Mouse (Mus musculus) intestine, embryonic 14.5 days (tissue): ENCODE data around the gene Chchd10. TPM values are rescaled to one million over a fixed set of nuclear protein-coding genes. Genes with fewer than 3 reads are reported as not detected.
A peak's percentile ranks its signal among the peaks of the same experiment; 100 is the strongest.

Source experiments
- ATAC-seq: fragments of 200-750 bp; cut with Nextera tagmentation; replicated peaks from 2 replicates; pipeline ENCODE4 v1.8.0; 2017; ENCODE audit warnings: low read depth, moderate number of reproducible peaks, moderate TSS enrichment, moderate library complexity; ENCODE audit not compliant: low FRiP score, low TSS enrichment
- DNase-seq: peaks from one replicate; pipeline ENCODE4 v3.0.0-alpha.2; 2018; ENCODE audit warnings: low spot score
- H3K27ac ChIP-seq: fragments of 300-500 bp; sonication (generic); 2 replicates; pipeline ENCODE4 v1.5.1; 2014; ENCODE audit warnings: low read depth, mild to moderate bottlenecking, control low read depth
- H3K27me3 ChIP-seq: fragments of 300-500 bp; sonication (generic); replicated peaks from 2 replicates; pipeline ENCODE4 v1.6.1; 2014; ENCODE audit warnings: low read length, control low read depth; ENCODE audit not compliant: control insufficient read depth, insufficient read depth
- H3K36me3 ChIP-seq: fragments of 300-500 bp; sonication (generic); 2 replicates; pipeline ENCODE4 v1.6.1; 2014; ENCODE audit warnings: low read length, control low read depth; ENCODE audit not compliant: control insufficient read depth, insufficient read depth
- H3K4me1 ChIP-seq: fragments of 300-500 bp; sonication (generic); replicated peaks from 2 replicates; pipeline ENCODE4 v1.6.1; 2014; ENCODE audit warnings: low read length, control low read depth, mixed read lengths; ENCODE audit not compliant: control insufficient read depth, insufficient read depth
- H3K4me2 ChIP-seq: fragments of 300-500 bp; sonication (generic); 2 replicates; pipeline ENCODE4 v1.6.1; 2014; ENCODE audit warnings: low read length
- H3K4me3 ChIP-seq: fragments of 300-500 bp; sonication (generic); 2 replicates; pipeline ENCODE4 v1.5.1; 2014; ENCODE audit warnings: low read depth, low read length, control low read depth, mixed read lengths
- H3K9ac ChIP-seq: fragments of 300-500 bp; sonication (generic); 2 replicates; pipeline ENCODE4 v1.6.1; 2014; ENCODE audit warnings: mild to moderate bottlenecking, low read length
- H3K9me3 ChIP-seq: fragments of 300-500 bp; sonication (generic); 2 replicates; pipeline ENCODE4 v1.6.1; 2016; ENCODE audit warnings: low read length, control low read depth; ENCODE audit not compliant: control insufficient read depth
- WGBS: fragments of 180-500 bp; shearing (Covaris S2); extraction: QIAGEN DNeasy Blood & Tissue Kit; methylation state at CpG from one replicate; pipeline ENCODE4 v1.1.7; 2014; 5-methylcytosine and 5-hydroxymethylcytosine counted together
- polyA plus RNA-seq: library from polyadenylated mRNA; unstranded; fragments of >200 nt; fragmentation: Nextera tagmentation; extraction: Ambion mirVana; gene quantifications from 2 replicates; pipeline ENCODE4 v1.2.1, GENCODE M21; 2014

The Chchd10 gene
- polyA plus RNA-seq, 1 experiment from 2014 or later, result 123 TPM

- ATAC-seq, result no peak
- peaks cover 6% of the 10 kb centered on the region; the same call in 1 of the 2 replicates for H3K4me1 ChIP-seq
- peaks cover 4% of the 10 kb centered on the region for H3K27me3 ChIP-seq
- 74% methylated on average over 9 of the region's 9 CpGs for WGBS
- H3K4me3 ChIP-seq, result no peak overlapping the region
- no peak overlapping the region for H3K27ac ChIP-seq
- no peak overlapping the region for H3K9ac ChIP-seq
- DNase-seq, result no peak
- no peaks in the 10 kb centered on the region for H3K9me3 ChIP-seq
- H3K4me2 ChIP-seq, result no peak overlapping the region
- H3K36me3 ChIP-seq, result no peaks in the 10 kb centered on the region
Observed at GRCm38 (mm10) chr10:75941042-75941824, 8.3 kb downstream of the Chchd10 start.

- no peaks in the 10 kb centered on the region for H3K27me3 ChIP-seq
- no peak within 1 kb of the TSS for H3K9ac ChIP-seq
- 78% methylated on average over 15 of the region's 15 CpGs for WGBS
- no peak for DNase-seq
- H3K4me1 ChIP-seq, result peaks cover 6% of the 10 kb centered on the region; the same call in 1 of the 2 replicates
- H3K36me3 ChIP-seq, result no peaks in the 10 kb centered on the region
- H3K4me2 ChIP-seq, result no peak within 1 kb of the TSS
- peak within 1 kb of the TSS; percentile 64; the same call in 1 of the 2 replicates for H3K27ac ChIP-seq
- no peaks in the 10 kb centered on the region for H3K9me3 ChIP-seq
- no peak within 1 kb of the TSS for H3K4me3 ChIP-seq
- no peak for ATAC-seq
Observed at GRCm38 (mm10) chr10:75942736-75943477, 10.0 kb downstream of the Chchd10 start, which contains the start of gene Vpreb3. Gene Vpreb3 (plus strand): TSS chr10:75943057.

- H3K27ac ChIP-seq, result peak overlapping the region; percentile 64; the same call in 1 of the 2 replicates
- peaks cover 6% of the 10 kb centered on the region; the same call in 1 of the 2 replicates for H3K4me1 ChIP-seq
- H3K27me3 ChIP-seq, result no peaks in the 10 kb centered on the region
- ATAC-seq (no peak), DNase-seq (no peak)
- H3K4me3 ChIP-seq, result no peak overlapping the region
- H3K4me2 ChIP-seq, result no peak overlapping the region
- 31% methylated on average over 11 of the region's 11 CpGs for WGBS
- H3K9ac ChIP-seq, result no peak overlapping the region
- H3K9me3 ChIP-seq, result no peaks in the 10 kb centered on the region
- no peaks in the 10 kb centered on the region for H3K36me3 ChIP-seq
Observed at GRCm38 (mm10) chr10:75944066-75944772, 11.3 kb downstream of the Chchd10 start.

- Histone ChIP-seq H3K27ac (no peak overlapping the region), H3K9me3 (no peaks in the 10 kb centered on the region), H3K36me3 (no peaks in the 10 kb centered on the region), H3K4me2 (no peak overlapping the region), H3K4me1 (peaks cover 6% of the 10 kb centered on the region; the same call in 1 of the 2 replicates), H3K27me3 (no peaks in the 10 kb centered on the region), H3K4me3 (no peak overlapping the region), H3K9ac (no peak overlapping the region)
- ATAC-seq, result no peak
- 94% methylated on average over 7 of the region's 7 CpGs for WGBS
- no peak for DNase-seq
Observed at GRCm38 (mm10) chr10:75945213-75945612, 12.3 kb downstream of the Chchd10 start.

GRCm38 (mm10) chr10:75945896-75946295, 13.0 kb downstream of the Chchd10 start:
- DNase-seq, result no peak
- Histone ChIP-seq H3K9ac (no peak overlapping the region), H3K27ac (no peak overlapping the region), H3K4me3 (no peak overlapping the region), H3K9me3 (no peaks in the 10 kb centered on the region), H3K27me3 (no peaks in the 10 kb centered on the region), H3K4me1 (peaks cover 11% of the 10 kb centered on the region; the same call in 1 of the 2 replicates), H3K36me3 (no peaks in the 10 kb centered on the region), H3K4me2 (no peak overlapping the region)
- no peak for ATAC-seq
- whole genome bisulfite sequencing, result 75% methylated on average over 7 of the region's 7 CpGs

- ATAC-seq (no peak), DNase-seq (no peak)
- H3K27me3 ChIP-seq, result no peaks in the 10 kb centered on the region
- H3K4me1 ChIP-seq, result peaks cover 11% of the 10 kb centered on the region; the same call in 1 of the 2 replicates
- H3K36me3 ChIP-seq, result no peaks in the 10 kb centered on the region
- no peak overlapping the region for H3K27ac ChIP-seq
- no peak overlapping the region for H3K9ac ChIP-seq
- no peak overlapping the region for H3K4me2 ChIP-seq
- H3K9me3 ChIP-seq, result no peaks in the 10 kb centered on the region
- H3K4me3 ChIP-seq, result no peak overlapping the region
- WGBS, result 85% methylated on average over 5 of the region's 5 CpGs
Observed at GRCm38 (mm10) chr10:75948079-75948478, 15.1 kb downstream of the Chchd10 start.

- Histone ChIP-seq H3K4me1 (peaks cover 5% of the 10 kb centered on the region; the same call in 1 of the 2 replicates), H3K4me2 (no peak overlapping the region), H3K36me3 (no peaks in the 10 kb centered on the region), H3K4me3 (no peak overlapping the region), H3K27me3 (no peaks in the 10 kb centered on the region), H3K27ac (no peak overlapping the region), H3K9ac (no peak overlapping the region), H3K9me3 (no peaks in the 10 kb centered on the region)
- 77% methylated on average over 22 of the region's 22 CpGs for WGBS
- DNase-seq, result no peak
- ATAC-seq, result no peak
Observed at GRCm38 (mm10) chr10:75949053-75950045, 16.4 kb downstream of the Chchd10 start.
